Mouse (Mus musculus) heart, postnatal 0 days (tissue): Measurements from ENCODE around the gene Aifm2.

Source experiments
- CTCF ChIP-seq: IDR thresholded peaks from 2 replicates; pipeline ENCODE4 v1.5.1; 2016; ENCODE audit warnings: antibody characterized with exemption, control low read depth, low read depth
- EP300 ChIP-seq: IDR thresholded peaks from 2 replicates; pipeline ENCODE4 v1.6.1; 2016; ENCODE audit warnings: antibody characterized with exemption, low read depth

DNA sequence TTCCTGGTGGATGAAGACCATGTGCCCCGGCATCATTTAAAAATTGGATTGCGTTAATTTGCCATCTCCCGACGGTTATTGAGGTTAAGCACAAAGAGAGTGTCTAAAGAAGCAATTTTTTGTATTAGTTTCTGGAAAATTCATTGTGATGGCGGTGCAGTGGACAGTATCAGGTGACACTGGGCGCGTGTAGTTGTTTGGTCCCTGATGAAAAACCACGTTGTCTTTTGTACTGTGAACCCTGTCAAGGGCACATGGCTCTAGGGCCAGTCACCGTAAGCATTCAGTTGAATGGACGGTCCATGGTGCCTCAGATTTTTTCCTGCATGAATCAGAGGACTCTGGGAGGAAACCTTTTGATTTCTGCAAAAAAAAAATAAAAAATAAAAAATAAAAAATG, 69.4 kb downstream of the Aifm2 start:
- TF ChIP-seq CTCF (no peak), EP300 (no peak)
